In genomic region chr7:89477294-89477999, GRCm38 (mm10) we compare ENCODE assay signal across 9 mouse cellular contexts. TPM values are rescaled to one million over a fixed set of nuclear protein-coding genes. Genes with fewer than 3 reads are reported as not detected.
DNase-seq lines count a peak whose midpoint lies in the region; ATAC-seq and TF ChIP-seq lines count a peak whose summit lies in the region.
"Had no signal": no experiment of that assay in that cellular context is flagged by ENCODE, and none has a peak within 500 bp of the region (broad histone marks: within the 10 kb centered on the region; RNA-seq: fewer than 3 reads in every experiment).

No protein-coding gene starts in this region.

- no peaks in the 10 kb centered on the region for H3K36me3 ChIP-seq in ES-Bruce4 (ENCODE audit: control insufficient read depth, insufficient read depth, low read length, poor library complexity, severe bottlenecking)
- H3K36me3 ChIP-seq in hindbrain, embryonic 10.5 days: no peaks in the 10 kb centered on the region
- no peaks in the 10 kb centered on the region for H3K36me3 ChIP-seq in midbrain, embryonic 14.5 days (ENCODE audit: control insufficient read depth, insufficient read depth, low read length)

- H3K9me3 ChIP-seq in ES-Bruce4 (replicated peaks; ENCODE audit: control insufficient read depth, insufficient read depth, low read length, poor library complexity, severe bottlenecking): no peaks in the 10 kb centered on the region
- no peaks in the 10 kb centered on the region for H3K9me3 ChIP-seq in hindbrain, embryonic 10.5 days
- no peaks in the 10 kb centered on the region for H3K9me3 ChIP-seq in midbrain, embryonic 14.5 days (ENCODE audit: control insufficient read depth, low read length)

- no peaks in the 10 kb centered on the region for H3K4me1 ChIP-seq in ES-Bruce4 (ENCODE audit: control insufficient read depth, insufficient read depth, low read length)
- H3K4me1 ChIP-seq in hindbrain, embryonic 10.5 days (replicated peaks): peaks cover 4% of the 10 kb centered on the region; the same call in 1 of the 2 replicates
- H3K4me1 ChIP-seq in midbrain, embryonic 14.5 days (ENCODE audit: control insufficient read depth, insufficient read depth, low read length): no peaks in the 10 kb centered on the region

- ATAC-seq in frontal cortex, adult (ENCODE audit: low TSS enrichment): peak; percentile 85
- peak; percentile 77; the same call in 1 of the 2 replicates for ATAC-seq in midbrain, embryonic 14.5 days (ENCODE audit: low FRiP score, low TSS enrichment)

- 0 out of 2 replicates have a peak, but pooled peaks cover 2% of the 10 kb centered on the region for H3K27me3 ChIP-seq in ES-Bruce4 (ENCODE audit: control insufficient read depth, insufficient read depth, low read length, poor library complexity, severe bottlenecking)
- H3K27me3 ChIP-seq in hindbrain, embryonic 10.5 days (ENCODE audit: insufficient read depth, poor library complexity, severe bottlenecking): peaks cover 3% of the 10 kb centered on the region; the same call in 1 of the 2 replicates
- no peaks in the 10 kb centered on the region for H3K27me3 ChIP-seq in midbrain, embryonic 14.5 days (ENCODE audit: control insufficient read depth, insufficient read depth, low read length)

- no peak for TF ChIP-seq POLR2A in ES-Bruce4 (IDR thresholded peaks at IDR 0.05; ENCODE audit: insufficient read depth, low read length)

- H3K4me3 ChIP-seq in ES-Bruce4 (ENCODE audit: low read depth, low read length): no peak overlapping the region
- no peak overlapping the region for H3K4me3 ChIP-seq in hindbrain, embryonic 10.5 days
- H3K4me3 ChIP-seq in midbrain, embryonic 14.5 days (replicated peaks; ENCODE audit: low read depth, low read length): no peak overlapping the region

- H3K4me2 ChIP-seq in midbrain, embryonic 14.5 days (ENCODE audit: low read length): no peak overlapping the region

- no peak for DNase-seq in frontal cortex, postnatal 25 days (ENCODE audit: low spot score in 2 of 2)
- DNase-seq in cerebellum, postnatal 25 days: peak; percentile 31 to 41
- DNase-seq in hindbrain, embryonic 10.5 days (ENCODE audit: low spot score): peak; percentile 25
- DNase-seq in layer of hippocampus, adult 9-11 months: peak; percentile 26
- DNase-seq in midbrain, embryonic 14.5 days: peak; percentile 88
- no peak for DNase-seq in T-cell, adult 2 months (ENCODE audit: low spot score)

- peak; percentile 19 for TF ChIP-seq CTCF in ES-Bruce4 (IDR thresholded peaks at IDR 0.05; ENCODE audit: low read depth, low read length)

- H3K9ac ChIP-seq in ES-Bruce4 (ENCODE audit: low read depth, poor library complexity, severe bottlenecking): no peak overlapping the region
- H3K9ac ChIP-seq in midbrain, embryonic 14.5 days (replicated peaks; ENCODE audit: low read length): no peak overlapping the region

- no peak for TF ChIP-seq EP300 in ES-Bruce4 (IDR thresholded peaks at IDR 0.05; ENCODE audit: insufficient read depth, low read depth, low read length)

- 12% methylated on average over 1 of the region's 1 CpGs for WGBS in hindbrain, embryonic 10.5 days
- 3% methylated on average over 1 of the region's 1 CpGs for WGBS in midbrain, embryonic 14.5 days

- no peak overlapping the region for H3K27ac ChIP-seq in ES-Bruce4 (ENCODE audit: insufficient read depth, low read length)
- H3K27ac ChIP-seq in hindbrain, embryonic 10.5 days: no peak overlapping the region
- no peak overlapping the region for H3K27ac ChIP-seq in midbrain, embryonic 14.5 days (replicated peaks; ENCODE audit: low read depth, low read length)
- H3K27ac ChIP-seq: macrophage had no signal

RNA-seq across cellular contexts. Expression of gene Prss23, which starts 49.5 kb away (rescaled TPM):
- polyA plus RNA-seq in ES-Bruce4 (2011; ENCODE audit: insufficient read depth, insufficient read length, low read depth, missing spikeins): 48.4 and 51.3 TPM in 2 replicates
- 23.6 and 25.3 TPM in 2 replicates for polyA plus RNA-seq in hindbrain, embryonic 10.5 days (2016; fragmentation: Nextera tagmentation; extraction: Ambion mirVana)
- polyA plus RNA-seq in midbrain, embryonic 14.5 days (2014; fragmentation: Nextera tagmentation; extraction: Ambion mirVana): 6.5 and 12.3 TPM in 2 replicates
- polyA plus RNA-seq: macrophage had no signal

Comparison
In these comparisons a context has a peak if more than half of its experiments do, and no peak if none do; other contexts are left out.
1. DNase-seq: peak in cerebellum, postnatal 25 days (2 of 2), hindbrain, embryonic 10.5 days (single experiment), layer of hippocampus, adult 9-11 months (single experiment) and midbrain, embryonic 14.5 days (single experiment); none in frontal cortex, postnatal 25 days (0 of 2) and T-cell, adult 2 months (single experiment).